Mouse (Mus musculus): ENCODE measurements at regions not wholly inside any gene's neighbourhood (a gene's known extent, or its start where the extent isn't known, plus 50 kb on each side); places are given as distances from the start of the nearest gene placed in this dataset.

GRCm38 (mm10) chr11:52552860-52553259 lies 156.6 kb downstream of the 9530068E07Rik start:
- DNase-seq, result no peak

- DNase-seq, result no peak
These were observed 161.6 kb downstream of the 9530068E07Rik start for GRCm38 (mm10) chr11:52557836-52558235.

- no peak for DNase-seq
These were observed 162.6 kb downstream of the 9530068E07Rik start for GRCm38 (mm10) chr11:52558782-52559181.

- no peak for DNase-seq
These were observed 165.1 kb downstream of the 9530068E07Rik start for GRCm38 (mm10) chr11:52561281-52561680.

DNA sequence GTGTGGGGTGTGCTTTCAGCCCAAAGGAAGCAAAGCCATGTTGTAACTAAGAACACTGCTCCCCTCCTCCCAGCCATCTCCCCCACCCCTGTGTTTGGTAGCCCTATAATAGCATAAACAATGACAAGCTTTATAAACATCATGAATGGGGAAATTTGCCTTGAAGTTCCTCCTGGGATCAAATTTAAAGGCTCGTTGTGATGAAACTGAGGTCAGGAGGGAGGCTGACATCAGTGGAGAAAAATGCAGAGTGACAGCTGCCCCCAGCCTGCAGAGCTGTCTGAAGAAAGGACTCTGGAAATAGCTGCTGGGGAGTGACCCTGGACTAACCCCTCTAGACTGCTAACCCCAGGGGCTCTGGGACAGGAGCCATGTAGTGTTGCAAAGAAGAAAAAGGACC lies 169.2 kb downstream of the 9530068E07Rik start:
- no peak for DNase-seq

DNA sequence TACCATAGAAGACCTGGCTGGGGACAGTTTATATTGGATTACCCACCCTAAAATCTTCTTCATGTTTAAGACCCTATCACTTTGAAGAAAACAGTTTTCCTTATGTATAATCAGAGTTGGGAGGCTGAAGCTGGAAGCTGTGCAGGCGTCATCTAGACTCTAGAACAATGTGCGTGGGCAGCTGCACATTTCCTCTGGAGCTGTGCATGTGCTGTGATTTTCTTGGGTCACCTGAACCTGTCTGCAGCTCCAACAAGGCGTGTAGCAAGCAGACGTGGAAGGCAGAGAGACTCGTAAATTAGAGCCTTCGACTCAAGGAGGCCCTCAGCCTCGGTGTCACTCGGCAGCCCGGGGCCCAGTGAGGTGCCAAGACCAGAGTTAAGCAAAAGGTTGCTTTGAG lies 169.8 kb downstream of the 9530068E07Rik start:
- DNase-seq, result no peak

DNA sequence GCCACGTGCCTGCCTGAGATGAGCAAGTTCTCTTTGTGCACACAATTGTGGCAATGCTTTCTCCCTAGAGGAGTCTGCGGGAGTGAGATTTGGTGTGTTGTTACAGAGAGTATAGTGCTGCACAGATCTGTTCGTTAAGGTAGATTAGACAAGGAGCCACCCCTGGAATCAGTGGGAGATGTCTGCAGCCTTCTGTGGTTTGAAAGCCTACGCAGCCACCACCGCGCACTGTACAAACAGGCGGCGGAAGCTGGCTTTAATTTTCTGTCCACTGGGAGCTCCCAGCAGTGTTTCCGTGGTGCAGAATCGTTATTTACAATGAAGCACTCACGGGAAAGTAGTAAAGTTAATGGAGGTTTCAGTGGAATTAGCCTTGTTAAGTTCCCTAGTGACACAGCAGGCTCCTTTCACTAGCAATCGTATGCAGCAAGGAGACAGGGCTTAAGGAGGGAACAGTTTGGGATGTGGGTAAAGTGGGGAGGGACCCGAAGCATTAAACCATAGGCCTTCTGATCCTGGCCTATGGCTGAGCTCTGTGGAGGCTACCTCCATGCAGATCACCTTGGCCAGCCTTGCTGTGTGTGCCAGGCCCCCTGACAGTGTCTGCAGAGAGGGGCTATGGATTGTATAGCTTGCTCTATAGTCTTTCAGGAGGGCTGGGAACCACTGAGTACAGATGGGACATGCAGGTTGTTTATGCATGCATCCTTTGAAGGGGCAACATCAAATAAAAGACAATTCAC lies 171.9 kb downstream of the 9530068E07Rik start:
- no peak for DNase-seq

- DNase-seq, result no peak
These were observed 172.6 kb downstream of the 9530068E07Rik start for GRCm38 (mm10) chr11:52568794-52569193.

- DNase-seq, result no peak
These were observed 173.5 kb downstream of the 9530068E07Rik start for GRCm38 (mm10) chr11:52569759-52570158.

DNA sequence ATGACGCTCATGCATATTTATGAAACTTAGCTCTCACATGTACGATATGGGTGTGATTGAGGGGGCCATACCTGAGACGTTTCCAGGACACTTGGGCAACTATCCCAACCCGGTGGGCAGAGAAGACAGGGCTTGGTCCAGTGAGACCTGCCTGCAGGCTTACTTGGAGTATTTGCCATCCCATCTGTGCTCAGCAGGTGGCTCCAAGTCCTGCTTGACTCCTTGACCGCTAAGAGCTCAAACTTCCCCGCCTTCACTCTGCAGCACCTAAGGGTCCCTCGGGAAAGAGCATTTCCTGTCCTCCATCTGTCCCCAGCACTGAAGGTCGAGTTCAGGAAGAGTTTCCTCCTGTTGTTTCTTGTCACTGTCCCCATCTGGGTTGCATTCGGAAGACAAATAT lies 182.2 kb downstream of the 9530068E07Rik start:
- DNase-seq, result no peak

- DNase-seq, result no peak
These were observed 183.6 kb downstream of the 9530068E07Rik start for GRCm38 (mm10) chr11:52579764-52580377.

- no peak for DNase-seq
These were observed 172.7 kb upstream of the Fstl4 start for GRCm38 (mm10) chr11:52591596-52592180.

DNA sequence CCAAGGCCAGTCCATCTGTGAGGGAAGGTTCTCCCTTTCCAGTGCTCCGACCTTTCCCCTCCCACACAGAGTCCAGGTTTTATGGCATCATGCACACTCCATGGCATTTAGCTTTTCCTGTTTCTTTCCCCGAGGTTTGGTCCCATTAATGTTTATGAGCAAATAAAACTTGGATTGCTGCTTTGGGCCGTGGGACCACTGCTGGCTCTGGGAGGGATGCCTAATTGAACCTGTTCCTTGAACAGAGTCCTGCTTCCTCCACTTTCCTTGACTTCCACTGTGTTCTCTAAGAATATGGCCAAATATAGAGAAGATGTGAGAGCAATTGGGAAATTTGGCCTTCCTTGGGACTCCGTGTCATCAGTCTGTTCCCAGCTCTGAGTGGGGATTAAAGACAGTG lies 170.3 kb upstream of the Fstl4 start:
- no peak for DNase-seq

- no peak for DNase-seq
These were observed 163.2 kb upstream of the Fstl4 start for GRCm38 (mm10) chr11:52601196-52601595.

- DNase-seq, result no peak
These were observed 162.3 kb upstream of the Fstl4 start for GRCm38 (mm10) chr11:52602061-52602561.

DNA sequence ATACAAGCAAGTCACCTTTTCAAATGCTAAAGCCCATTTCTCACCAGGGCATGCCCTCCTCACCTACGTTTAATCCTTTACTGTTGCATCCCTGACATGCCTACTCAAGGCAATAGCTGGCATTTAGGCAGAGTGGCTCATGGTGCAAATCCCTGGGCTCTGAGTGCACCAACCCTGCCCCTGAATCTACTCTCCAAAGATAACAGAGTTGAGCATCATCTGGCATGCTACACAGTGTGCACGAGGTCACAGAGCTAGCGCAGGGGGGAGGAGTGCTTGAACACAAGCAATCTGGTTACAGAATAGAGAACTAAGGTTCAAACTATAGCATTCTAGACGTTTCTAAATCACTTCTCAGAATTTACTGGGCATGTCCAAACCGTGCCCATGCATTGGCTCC lies 161.6 kb upstream of the Fstl4 start:
- no peak for DNase-seq

DNA sequence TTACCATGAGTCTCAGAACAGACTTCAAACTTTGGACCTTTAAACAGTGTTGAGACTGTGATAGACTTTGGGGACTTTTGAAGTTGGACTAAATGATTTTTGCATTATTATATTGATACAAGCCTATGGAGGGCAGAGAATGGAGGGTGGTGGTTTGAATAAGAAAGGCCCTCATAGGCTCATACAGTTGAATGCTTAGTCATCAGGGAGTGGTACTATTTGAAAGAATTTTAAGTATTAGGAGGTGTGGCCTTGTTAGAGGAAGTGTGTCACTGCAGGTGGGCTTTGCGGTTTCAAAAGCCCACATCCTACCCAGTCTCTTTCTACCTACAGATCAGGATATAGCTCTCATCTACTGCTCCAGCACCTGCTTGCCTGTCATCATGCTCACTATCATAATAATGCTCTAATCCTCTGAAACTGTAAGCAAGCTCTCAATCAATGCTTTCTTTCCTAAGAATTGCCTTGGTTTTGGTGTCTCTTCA lies 153.7 kb upstream of the Fstl4 start:
- DNase-seq, result no peak

GRCm38 (mm10) chr11:52615622-52616021 lies 148.8 kb upstream of the Fstl4 start:
- DNase-seq, result no peak

DNA sequence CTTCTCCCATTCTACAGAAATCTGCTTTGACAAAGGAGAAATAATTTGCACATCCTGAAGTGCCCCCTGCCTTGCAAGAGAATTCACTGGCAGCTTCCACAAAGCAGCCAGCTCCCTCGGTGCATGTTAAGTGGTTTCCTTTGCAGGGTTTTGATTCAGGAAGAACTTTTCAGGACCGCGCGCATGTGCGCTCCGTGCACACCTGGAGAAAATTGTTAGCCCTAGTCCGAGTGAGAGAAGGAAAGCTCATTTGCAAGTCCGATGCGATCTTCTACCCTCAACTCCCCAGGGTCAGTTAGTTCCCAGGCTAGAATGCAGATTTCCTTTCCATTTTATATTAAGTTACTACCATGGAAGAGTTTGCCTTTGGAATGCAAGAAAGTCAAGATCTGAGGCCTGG lies 145.8 kb upstream of the Fstl4 start:
- no peak for DNase-seq

- DNase-seq, result no peak
These were observed 141.6 kb upstream of the Fstl4 start for GRCm38 (mm10) chr11:52622861-52623260.

GRCm38 (mm10) chr11:52628875-52629274 lies 135.6 kb upstream of the Fstl4 start:
- no peak for DNase-seq

DNA sequence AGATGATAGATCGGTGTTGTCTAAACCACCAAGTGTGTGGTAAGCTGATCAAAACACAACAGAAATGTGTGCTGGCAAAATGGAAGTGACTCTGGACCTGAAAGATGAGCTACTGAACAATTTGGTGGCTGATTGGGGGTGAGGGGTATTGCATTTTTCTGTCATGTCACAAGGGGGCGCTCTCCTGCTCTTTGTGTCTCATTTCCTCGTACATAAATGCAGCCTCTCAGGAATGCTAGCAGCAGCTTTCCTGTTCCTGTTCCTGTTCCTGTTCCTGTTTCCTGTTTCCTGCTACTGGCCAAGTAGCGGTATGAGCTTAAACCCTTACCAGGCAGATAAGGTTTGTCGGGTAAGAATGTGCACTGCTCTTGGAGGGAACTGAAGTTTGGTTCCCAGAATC lies 134.7 kb upstream of the Fstl4 start:
- DNase-seq, result no peak

- DNase-seq, result no peak
These were observed 132.9 kb upstream of the Fstl4 start for GRCm38 (mm10) chr11:52631579-52631978.

GRCm38 (mm10) chr11:52634189-52634588 lies 130.2 kb upstream of the Fstl4 start:
- DNase-seq, result no peak
